Mouse (Mus musculus): ENCODE data around the gene Foxa1. TPM values are rescaled to one million over a fixed set of nuclear protein-coding genes. Genes with fewer than 3 reads are reported as not detected.

Gene Foxa1
- polyA plus RNA-seq, 1 experiment from 2014 or later: 4.2 TPM

GRCm38 (mm10) chr12:57509726-57510125, 37.0 kb downstream of the Foxa1 start:
- Histone ChIP-seq H3K9me3 (no peaks in the 10 kb centered on the region), H3K36me3 (replicated peaks) (no peaks in the 10 kb centered on the region), H3K27me3 (replicated peaks) (no peaks in the 10 kb centered on the region), H3K27ac (no peak overlapping the region), H3K4me2 (no peak overlapping the region), H3K9ac (no peak overlapping the region), H3K4me3 (no peak overlapping the region), H3K4me1 (no peaks in the 10 kb centered on the region)
- whole genome bisulfite sequencing: 78% methylated on average over 4 of the region's 4 CpGs
- ATAC-seq (replicated peaks): no peak

- no peak overlapping the region for H3K4me3 ChIP-seq
- no peaks in the 10 kb centered on the region for H3K36me3 ChIP-seq (replicated peaks)
- ATAC-seq (replicated peaks): no peak
- no peak overlapping the region for H3K9ac ChIP-seq
- WGBS: 22% methylated on average over 11 of the region's 11 CpGs
- H3K4me1 ChIP-seq: no peaks in the 10 kb centered on the region
- H3K9me3 ChIP-seq: no peaks in the 10 kb centered on the region
- H3K4me2 ChIP-seq: no peak overlapping the region
- no peaks in the 10 kb centered on the region for H3K27me3 ChIP-seq (replicated peaks)
- H3K27ac ChIP-seq: no peak overlapping the region
Observed at GRCm38 (mm10) chr12:57508938-57509337, 37.8 kb downstream of the Foxa1 start.

DNA sequence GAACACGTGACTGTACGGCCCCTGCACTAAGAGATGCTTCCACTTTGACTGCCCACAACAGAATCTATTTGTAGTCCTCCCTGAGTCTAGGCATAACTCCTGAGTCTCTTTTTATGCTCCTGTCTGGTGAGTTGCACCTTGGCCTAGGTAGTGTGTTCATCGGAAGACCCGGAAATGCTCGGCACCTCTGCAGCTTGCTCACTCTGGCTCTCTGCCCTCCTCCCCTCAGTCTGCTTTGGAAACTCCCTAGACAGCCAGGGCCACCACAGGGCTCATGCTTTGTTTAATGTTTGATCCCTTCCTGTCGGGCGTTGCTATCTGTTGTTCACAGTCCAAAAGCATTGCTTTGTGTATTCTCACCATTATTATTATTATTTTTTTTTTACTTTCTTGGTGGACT, 41.4 kb downstream of the Foxa1 start:
- 76% methylated on average over 7 of the region's 7 CpGs for WGBS
- Histone ChIP-seq H3K4me1 (no peaks in the 10 kb centered on the region), H3K9me3 (no peaks in the 10 kb centered on the region), H3K4me3 (no peak overlapping the region), H3K9ac (no peak overlapping the region), H3K27me3 (replicated peaks) (no peaks in the 10 kb centered on the region), H3K4me2 (no peak overlapping the region), H3K27ac (no peak overlapping the region), H3K36me3 (replicated peaks) (no peaks in the 10 kb centered on the region)
- no peak for ATAC-seq (replicated peaks)

- H3K27ac ChIP-seq: no peak overlapping the region
- H3K4me1 ChIP-seq: no peaks in the 10 kb centered on the region
- H3K36me3 ChIP-seq (replicated peaks): no peaks in the 10 kb centered on the region
- no peak overlapping the region for H3K9ac ChIP-seq
- H3K9me3 ChIP-seq: no peaks in the 10 kb centered on the region
- 80% methylated on average over 7 of the region's 7 CpGs for WGBS
- no peak overlapping the region for H3K4me2 ChIP-seq
- H3K4me3 ChIP-seq: no peak overlapping the region
- H3K27me3 ChIP-seq (replicated peaks): no peaks in the 10 kb centered on the region
- ATAC-seq (replicated peaks): no peak
Observed at GRCm38 (mm10) chr12:57500246-57500645, 46.5 kb downstream of the Foxa1 start.

GRCm38 (mm10) chr12:57496347-57497119, 50.2 kb downstream of the Foxa1 start:
- Histone ChIP-seq H3K4me3 (no peak overlapping the region), H3K9me3 (no peaks in the 10 kb centered on the region), H3K4me1 (no peaks in the 10 kb centered on the region), H3K27me3 (replicated peaks) (no peaks in the 10 kb centered on the region), H3K27ac (no peak overlapping the region), H3K4me2 (no peak overlapping the region), H3K36me3 (replicated peaks) (no peaks in the 10 kb centered on the region), H3K9ac (no peak overlapping the region)
- no peak for ATAC-seq (replicated peaks)
- WGBS: 76% methylated on average over 6 of the region's 6 CpGs

Other genes starting within 250 kb of the Foxa1 start
- 0.97 and 1.6 TPM in 2 replicates for gene Ttc6, start 17.2 kb upstream of the Foxa1 start, polyA plus RNA-seq (2015; fragmentation: Nextera tagmentation; extraction: Ambion mirVana)